Mouse (Mus musculus) lung, adult 18-20 months (tissue): ENCODE measurements around the gene Atad5.
A peak's percentile ranks its signal among the peaks of the same experiment; 100 is the strongest.

Experiments
- DNase-seq, 2 experiments: peaks; one replicate each; pipeline ENCODE4 v3.0.0; 2022; ENCODE audit warnings: mixed read lengths in 2 of 2

Atad5 gene

DNA sequence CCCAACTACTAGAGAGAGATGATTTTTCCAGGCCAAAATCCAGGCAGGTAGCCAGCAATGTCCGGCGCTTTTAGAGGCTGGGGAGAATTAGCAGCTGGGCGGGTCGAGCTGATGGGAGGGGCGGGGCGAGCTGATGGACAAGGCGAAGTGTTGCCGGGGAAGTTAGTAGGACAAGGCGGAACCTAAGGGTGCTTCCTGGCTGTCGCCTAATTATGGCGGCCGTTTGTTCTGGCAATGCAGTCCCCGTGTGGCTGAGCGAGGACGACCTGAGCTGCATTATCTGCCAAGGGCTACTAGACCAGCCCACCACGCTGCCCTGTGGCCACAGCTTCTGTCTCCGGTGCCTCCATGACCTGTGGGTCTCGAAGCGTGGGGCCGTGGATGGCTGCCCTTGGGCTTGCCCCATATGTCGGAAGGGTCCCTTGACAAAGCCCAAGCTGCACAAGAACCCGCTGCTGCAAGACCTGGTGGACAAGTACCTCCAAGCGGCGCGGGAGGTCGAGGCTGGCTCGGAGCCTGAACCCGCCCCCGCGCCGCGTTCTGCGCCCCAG, 94.6 kb downstream of the Atad5 start, which contains the start of gene Rnf135:
TSS of gene Rnf135 (plus strand) at position 147 of the 551 bp plus-strand sequence.
- DNase-seq = peak; percentile 94 to 97

DNA sequence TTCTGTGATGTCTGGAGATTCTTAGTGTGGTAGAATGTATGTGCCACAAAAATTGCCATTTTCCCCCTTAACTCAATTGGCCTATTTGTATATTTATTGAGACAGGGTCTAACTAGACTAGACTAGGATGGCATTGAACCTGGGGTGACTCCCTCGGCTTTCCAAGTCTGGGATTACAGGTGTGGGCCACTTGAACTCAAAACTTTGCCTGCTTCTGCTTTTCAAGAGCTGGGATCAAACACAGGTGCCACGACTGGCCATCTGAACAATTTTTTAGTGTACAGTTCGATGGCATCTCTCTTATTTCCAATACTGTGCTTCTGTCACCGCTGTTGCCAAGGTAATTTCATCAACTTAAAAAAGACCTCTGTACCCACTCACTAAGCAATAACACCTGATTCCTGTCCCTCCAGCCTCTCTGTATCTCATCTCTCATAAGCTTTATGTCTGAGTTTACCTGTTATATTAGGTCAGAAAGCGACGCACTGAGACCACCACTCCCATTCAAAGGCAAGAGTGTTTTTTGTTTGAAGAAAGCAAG, 95.4 kb downstream of the Atad5 start:
- no peak for DNase-seq
